Mouse (Mus musculus): ENCODE results near the gene Slc2a6. TPM values are rescaled to one million over a fixed set of nuclear protein-coding genes. Genes with fewer than 3 reads are reported as not detected.

Gene Slc2a6
- 49.8 and 55.9 TPM in 2 replicates for total RNA-seq (2012; rRNA removed)
- 37.3 and 43.3 TPM in 2 replicates for total RNA-seq (2014; rRNA removed)
- polyA plus RNA-seq (2012; ENCODE audit: insufficient read length, low read depth), result 17.1 and 22.1 TPM in 2 replicates

- H3K4me1 ChIP-seq (ENCODE audit: control insufficient read depth in 1 of 2, insufficient read depth in 2 of 2), result peaks cover 25 to 63% of the 10 kb centered on the region in 2 experiments
- dilution Hi-C loops (cut with MboI; ENCODE audit: extremely low pct_ligation_motif_present, extremely low pct_unique_long_range_greater_than_20kb, low sequenced_read_pairs), result no loop called here
- no peaks in the 10 kb centered on the region for H3K9me3 ChIP-seq (replicated peaks; ENCODE audit: low read length)
- peak; percentile 62 for TF ChIP-seq MAX (IDR thresholded peaks at IDR 0.05; ENCODE audit: low read length)
- TF ChIP-seq NRF1 (IDR thresholded peaks at IDR 0.05; ENCODE audit: low read depth, low read length), result peak; percentile 63
- peak; percentile 92 for TF ChIP-seq BHLHE40 (IDR thresholded peaks at IDR 0.05; ENCODE audit: low read depth, low read length)
- TF ChIP-seq CTCF (conservative IDR thresholded peaks at IDR 0.05 in 1 of 2, IDR thresholded peaks at IDR 0.05 in 1 of 2; ENCODE audit: low read depth in 2 of 2, low read length in 2 of 2), result no peak
- no peak for TF ChIP-seq HCFC1 (IDR thresholded peaks at IDR 0.05; ENCODE audit: low read depth, low read length)
- peak; percentile 55; the same call in 1 of the 2 replicates for TF ChIP-seq MXI1 (IDR thresholded peaks at IDR 0.05; ENCODE audit: low read depth, low read length)
- TF ChIP-seq UBTF (IDR thresholded peaks at IDR 0.05; ENCODE audit: low read depth, low read length), result peak; percentile 78; the same call in 1 of the 2 replicates
- TF ChIP-seq SIN3A (IDR thresholded peaks at IDR 0.05; ENCODE audit: low read length), result peak; percentile 17; the same call in 1 of the 2 replicates
- TF ChIP-seq MEF2A (IDR thresholded peaks at IDR 0.05; ENCODE audit: borderline replicate concordance, low read depth, low read length), result no peak
- peak; percentile 27; the same call in 1 of the 2 replicates for TF ChIP-seq ZMIZ1 (IDR thresholded peaks at IDR 0.05; ENCODE audit: low read depth, low read length)
- TF ChIP-seq MAZ (IDR thresholded peaks at IDR 0.05; ENCODE audit: low read depth, low read length), result no peak
- peak; percentile 79 for TF ChIP-seq NELFE (IDR thresholded peaks at IDR 0.05; ENCODE audit: low read depth, low read length)
- no peak for TF ChIP-seq RCOR1 (conservative IDR thresholded peaks at IDR 0.05; ENCODE audit: low read depth, low read length)
- peak; percentile 87 for TF ChIP-seq POLR2A (IDR thresholded peaks at IDR 0.05; ENCODE audit: low read depth, low read length)
- TF ChIP-seq CHD1 (IDR thresholded peaks at IDR 0.05; ENCODE audit: low read depth, low read length), result no peak
- peak; percentile 78 for TF ChIP-seq TBP (conservative IDR thresholded peaks at IDR 0.05; ENCODE audit: low read depth, low read length)
- TF ChIP-seq TCF12 (IDR thresholded peaks at IDR 0.05; ENCODE audit: low read depth, low read length), result peak; percentile 56; the same call in 1 of the 2 replicates
- H3K27me3 ChIP-seq (replicated peaks), result no peaks in the 10 kb centered on the region
- H3K4me2 ChIP-seq (ENCODE audit: insufficient read depth, low read depth, poor library complexity, severe bottlenecking), result peak within 1 kb of the TSS; percentile 86
- H3K79me2 ChIP-seq (replicated peaks; ENCODE audit: control insufficient read depth, extremely low read depth, insufficient read depth, poor library complexity, severe bottlenecking), result peaks cover 4% of the 10 kb centered on the region; the same call in 1 of the 2 replicates
- H3K36me3 ChIP-seq (replicated peaks in 1 of 2; ENCODE audit: control insufficient read depth in 1 of 2, insufficient read depth in 1 of 2, low read length in 1 of 2), result peaks cover 21 to 27% of the 10 kb centered on the region in 2 experiments
- peak; percentile 89 for DNase-seq (ENCODE audit: extremely low read depth)
- H3K27ac ChIP-seq (ENCODE audit: insufficient read depth, low read depth), result peak within 1 kb of the TSS; percentile 77
- in situ Hi-C loops (cut with MboI; ENCODE audit: low pct_ligation_motif_present, low pct_unique_long_range_greater_than_20kb, low sequenced_read_pairs), result no loop called here
- H3K9ac ChIP-seq (ENCODE audit: insufficient read depth, low read depth), result peak within 1 kb of the TSS; percentile 72
- H3K4me3 ChIP-seq (replicated peaks in 1 of 3; ENCODE audit: low read depth in 2 of 3, low read length in 2 of 3, poor library complexity in 1 of 3), result peak within 1 kb of the TSS; percentile 72 to 74 (median 73)
Measured at GRCm38 (mm10) chr2:27027618-27028436, at the start of gene Slc2a6. Gene Slc2a6 (minus strand): TSS chr2:27027998.

DNA sequence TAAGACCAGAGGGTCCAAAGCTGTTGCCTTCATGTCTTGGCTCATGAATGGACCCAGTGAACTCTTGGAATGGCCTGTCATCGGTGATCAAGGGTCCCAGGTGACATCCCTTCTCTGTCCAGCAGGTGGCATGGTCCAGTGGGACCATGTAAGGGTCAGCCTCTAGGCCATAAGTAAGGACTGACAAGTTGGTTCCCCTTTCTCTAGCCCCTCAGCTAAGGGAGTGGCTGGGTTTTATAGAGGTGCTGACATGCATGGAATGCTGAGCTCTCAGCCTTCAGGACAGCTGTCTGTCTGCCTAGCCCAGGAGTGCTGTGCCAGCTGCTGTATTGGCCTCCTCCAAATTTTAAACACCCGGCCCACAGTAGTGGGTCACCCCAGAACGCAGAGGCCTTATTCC, 47.7 kb upstream of the Slc2a6 start:
- Histone ChIP-seq H3K79me2 (replicated peaks; ENCODE audit: control insufficient read depth, extremely low read depth, insufficient read depth, poor library complexity, severe bottlenecking) (no peaks in the 10 kb centered on the region), H3K36me3 (replicated peaks in 1 of 2; ENCODE audit: control insufficient read depth in 1 of 2, insufficient read depth in 1 of 2, low read length in 1 of 2) (no peaks in the 10 kb centered on the region), H3K27ac (ENCODE audit: insufficient read depth, low read depth) (no peak overlapping the region), H3K27me3 (replicated peaks) (peaks cover 49% of the 10 kb centered on the region), H3K9ac (ENCODE audit: insufficient read depth, low read depth) (no peak overlapping the region), H3K4me1 (ENCODE audit: control insufficient read depth in 1 of 2, insufficient read depth in 2 of 2) (peaks cover 0 to 19% of the 10 kb centered on the region in 2 experiments; a peak in 3 of 4 replicates), H3K4me2 (ENCODE audit: insufficient read depth, low read depth, poor library complexity, severe bottlenecking) (no peak overlapping the region), H3K4me3 (replicated peaks in 1 of 3; ENCODE audit: low read depth in 2 of 3, low read length in 2 of 3, poor library complexity in 1 of 3) (no peak overlapping the region), H3K9me3 (replicated peaks; ENCODE audit: low read length) (no peaks in the 10 kb centered on the region)
- peak; percentile 46 for DNase-seq (ENCODE audit: extremely low read depth)
- dilution Hi-C loops (cut with MboI; ENCODE audit: extremely low pct_ligation_motif_present, extremely low pct_unique_long_range_greater_than_20kb, low sequenced_read_pairs), result no loop called here
- TF ChIP-seq CHD2 (IDR thresholded peaks at IDR 0.05; ENCODE audit: low read length) (no peak), CTCF (conservative IDR thresholded peaks at IDR 0.05 in 1 of 2, IDR thresholded peaks at IDR 0.05 in 1 of 2; ENCODE audit: low read depth in 2 of 2, low read length in 2 of 2) (peak; percentile 72 to 76), UBTF (IDR thresholded peaks at IDR 0.05; ENCODE audit: low read depth, low read length) (no peak), SMC3 (IDR thresholded peaks at IDR 0.05; ENCODE audit: low read depth, low read length) (peak; percentile 88), ZKSCAN1 (IDR thresholded peaks at IDR 0.05; ENCODE audit: borderline replicate concordance, low read depth, low read length) (no peak), MXI1 (IDR thresholded peaks at IDR 0.05; ENCODE audit: low read depth, low read length) (no peak), MEF2A (IDR thresholded peaks at IDR 0.05; ENCODE audit: borderline replicate concordance, low read depth, low read length) (no peak), MAFK (IDR thresholded peaks at IDR 0.05; ENCODE audit: insufficient replicate concordance, low read length) (no peak), ZMIZ1 (IDR thresholded peaks at IDR 0.05; ENCODE audit: low read depth, low read length) (no peak), ETS1 (conservative IDR thresholded peaks at IDR 0.05; ENCODE audit: low read depth, low read length) (no peak), HCFC1 (IDR thresholded peaks at IDR 0.05; ENCODE audit: low read depth, low read length) (no peak), USF1 (IDR thresholded peaks at IDR 0.05; ENCODE audit: low read depth, low read length) (no peak), MYC (IDR thresholded peaks at IDR 0.05; ENCODE audit: low read depth, low read length) (no peak), NRF1 (IDR thresholded peaks at IDR 0.05; ENCODE audit: low read depth, low read length) (no peak), RAD21 (IDR thresholded peaks at IDR 0.05; ENCODE audit: low read depth, low read length) (peak; percentile 57)
- in situ Hi-C loops (cut with MboI; ENCODE audit: low pct_ligation_motif_present, low pct_unique_long_range_greater_than_20kb, low sequenced_read_pairs), result loop anchor here (5.0 to 25.0 kb wide), 2 partner anchors 157 to 362 kb away; partner anchors contain the start of genes Brd3os and Vav2
